Mouse (Mus musculus): ENCODE data around the gene Creb3.
A peak's percentile ranks its signal among the peaks of the same experiment; 100 is the strongest.

The Creb3 gene

DNA sequence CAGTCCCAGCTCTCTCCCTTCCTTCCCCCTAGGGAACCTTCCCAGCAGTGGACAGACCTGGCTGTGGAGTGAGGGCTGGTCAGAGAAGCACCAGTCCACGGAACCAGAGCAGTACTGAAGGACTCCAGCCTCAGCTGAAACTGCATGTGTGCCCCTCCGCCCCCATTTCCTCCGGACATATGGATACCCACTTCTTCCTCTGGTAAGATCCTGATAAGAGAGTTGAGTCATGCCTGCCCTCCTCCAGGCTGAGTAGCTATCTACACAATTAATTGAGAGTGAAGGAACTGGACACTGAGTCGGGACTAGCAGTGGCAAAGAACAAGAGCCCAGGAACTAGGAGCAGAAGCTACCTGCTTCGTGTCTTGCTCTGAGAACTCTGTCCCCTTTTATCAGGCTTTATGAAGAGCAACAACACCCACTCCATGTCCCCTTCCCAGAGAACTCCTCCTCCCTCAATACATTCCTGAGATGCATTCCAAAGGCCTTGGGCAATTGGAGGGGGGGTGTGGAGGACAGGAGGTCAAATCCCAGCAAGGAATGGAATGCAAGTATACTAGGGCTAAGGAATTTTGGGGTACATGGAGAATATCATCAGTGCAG, 4.0 kb upstream of the Creb3 start:
- no peak for DNase-seq (ENCODE audit: low spot score in 2 of 2)

DNA sequence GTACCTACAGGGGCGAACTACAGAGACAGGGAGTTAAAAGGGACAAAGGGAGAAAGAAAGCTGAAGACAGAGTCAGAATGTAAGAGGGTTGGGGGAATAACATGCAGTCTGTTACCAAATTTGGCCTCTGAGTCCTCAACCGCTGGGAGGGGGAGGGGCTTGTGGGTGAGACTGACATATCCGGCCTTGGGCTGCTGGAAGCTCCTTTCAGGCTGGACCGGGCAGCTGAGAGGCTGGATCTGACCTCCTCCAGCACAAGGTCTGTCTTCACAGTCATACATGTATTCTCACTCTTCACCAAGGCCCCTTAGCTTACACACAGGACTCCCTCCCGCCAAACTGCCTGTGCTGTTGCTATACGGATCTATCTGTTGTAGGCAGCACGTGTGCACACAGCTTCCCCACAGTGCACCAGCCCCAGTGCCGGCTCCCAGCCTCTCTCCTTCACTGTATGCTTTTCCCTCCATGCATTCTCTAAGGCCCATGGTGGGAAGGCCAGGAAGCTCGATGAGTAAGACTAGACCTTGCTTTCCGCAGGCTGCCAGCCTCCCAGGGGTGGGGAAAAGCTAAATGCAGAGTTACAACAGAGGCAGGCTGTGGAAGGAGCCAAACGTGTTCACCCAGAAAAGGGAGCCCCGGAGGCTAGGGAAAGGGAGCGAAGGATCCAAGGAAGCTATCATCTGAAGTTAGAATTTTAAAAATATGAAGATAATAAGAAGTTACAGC, 3.3 kb upstream of the Creb3 start:
- DNase-seq (ENCODE audit: low spot score in 2 of 2): peak in 1 of 2 experiments; percentile 62

DNA sequence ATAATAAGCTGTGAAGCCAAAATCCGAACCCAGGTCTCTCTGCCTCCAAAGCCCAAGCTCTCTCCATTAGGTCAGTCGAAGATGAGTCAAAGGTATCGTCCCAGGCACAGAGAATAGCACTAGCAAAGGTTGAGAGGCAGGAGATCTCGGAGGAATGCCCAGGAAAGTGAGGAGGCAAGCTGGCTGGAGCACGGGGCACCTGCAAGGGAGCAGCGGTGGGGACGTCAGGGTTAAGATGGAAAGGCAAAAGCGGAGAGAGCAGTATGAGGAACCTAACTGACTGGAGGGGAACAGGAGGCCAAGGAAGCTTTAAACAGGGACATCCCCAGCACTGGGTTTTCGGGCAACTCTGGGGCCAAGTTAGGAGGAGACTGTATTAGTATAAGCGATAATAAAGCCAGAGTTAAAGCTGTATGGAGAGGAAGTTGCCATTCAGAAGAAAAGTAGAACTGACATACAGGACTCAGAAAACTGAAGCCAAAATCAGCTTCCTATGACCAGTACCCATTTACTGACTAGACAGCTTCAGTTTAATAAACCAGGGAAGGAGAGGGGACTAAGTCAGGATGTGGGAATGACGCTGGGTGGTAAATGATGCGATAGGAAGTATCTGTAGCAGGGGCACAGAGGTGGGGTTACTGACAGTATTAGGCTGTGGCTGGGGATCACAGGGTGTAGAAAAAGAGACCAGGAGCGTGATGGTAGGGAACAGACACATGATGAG, 2.5 kb upstream of the Creb3 start:
- DNase-seq (ENCODE audit: low spot score in 2 of 2): no peak

DNA sequence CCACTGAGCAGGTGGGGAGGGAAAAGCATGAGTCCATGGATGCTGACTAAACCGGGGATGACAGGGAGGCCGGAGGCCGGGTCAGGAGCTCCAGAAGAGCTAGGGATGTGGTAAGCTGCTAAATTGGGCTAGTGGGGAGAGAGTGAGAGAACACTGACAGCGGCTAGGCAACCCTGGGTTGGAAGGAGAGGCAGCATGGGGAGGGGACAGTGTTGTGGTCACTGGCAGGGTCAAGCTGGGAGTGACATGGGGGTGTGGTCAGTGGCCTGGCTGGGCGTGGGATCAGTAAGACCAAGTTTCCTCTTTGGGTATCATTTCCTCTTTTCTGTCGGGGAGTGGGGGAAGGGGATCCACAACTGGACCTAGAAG, 1.9 kb upstream of the Creb3 start:
- peak; percentile 68 to 70 for DNase-seq (ENCODE audit: low spot score in 2 of 2)

DNA sequence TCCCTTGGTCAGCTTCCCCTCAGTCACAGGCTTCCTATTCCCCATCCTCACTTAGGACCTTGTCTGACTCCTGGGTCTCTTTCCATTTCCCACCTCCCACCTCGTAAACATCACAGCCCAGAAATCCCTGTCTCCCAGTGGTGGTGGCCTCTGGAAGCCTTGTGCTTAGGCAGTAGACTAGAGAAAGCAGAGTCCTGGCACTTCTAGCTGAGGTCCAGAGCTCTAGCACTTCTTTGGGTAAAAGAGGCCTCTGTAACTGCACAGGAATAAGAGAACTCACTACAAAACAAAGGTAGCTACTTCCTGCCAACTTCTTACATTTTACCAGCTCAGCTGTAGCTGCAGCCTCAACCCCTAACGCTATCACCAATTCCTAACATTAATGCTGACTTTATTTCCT, 1.2 kb upstream of the Creb3 start:
- no peak for DNase-seq (ENCODE audit: low spot score in 2 of 2)

DNA sequence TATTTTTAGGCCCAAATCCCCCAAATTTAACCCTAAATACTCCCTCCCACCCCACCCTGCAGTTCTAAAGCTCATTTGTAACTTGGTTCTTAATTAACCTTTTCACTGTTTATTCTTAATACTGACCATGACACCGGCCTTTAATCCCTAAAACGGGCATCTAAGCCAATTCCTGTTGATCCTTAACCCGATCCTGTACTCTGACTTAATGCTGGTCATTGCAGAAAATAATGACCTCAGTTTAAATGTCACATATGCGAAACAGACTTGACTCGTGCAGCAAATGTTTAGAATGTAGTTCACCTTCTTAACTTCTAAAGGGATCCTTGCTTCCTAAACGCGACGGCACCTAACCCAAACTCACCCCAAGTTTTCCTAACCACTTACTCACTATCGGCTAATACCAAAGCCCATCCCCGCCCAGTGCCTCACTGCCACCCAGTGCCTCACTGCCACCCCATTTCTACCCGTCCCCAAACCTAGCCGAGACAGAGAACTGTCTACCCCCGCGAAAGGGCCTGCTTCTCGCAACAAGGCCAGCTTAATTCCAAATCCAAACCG, 616 bp upstream of the Creb3 start:
- DNase-seq (ENCODE audit: low spot score in 2 of 2): no peak

DNA sequence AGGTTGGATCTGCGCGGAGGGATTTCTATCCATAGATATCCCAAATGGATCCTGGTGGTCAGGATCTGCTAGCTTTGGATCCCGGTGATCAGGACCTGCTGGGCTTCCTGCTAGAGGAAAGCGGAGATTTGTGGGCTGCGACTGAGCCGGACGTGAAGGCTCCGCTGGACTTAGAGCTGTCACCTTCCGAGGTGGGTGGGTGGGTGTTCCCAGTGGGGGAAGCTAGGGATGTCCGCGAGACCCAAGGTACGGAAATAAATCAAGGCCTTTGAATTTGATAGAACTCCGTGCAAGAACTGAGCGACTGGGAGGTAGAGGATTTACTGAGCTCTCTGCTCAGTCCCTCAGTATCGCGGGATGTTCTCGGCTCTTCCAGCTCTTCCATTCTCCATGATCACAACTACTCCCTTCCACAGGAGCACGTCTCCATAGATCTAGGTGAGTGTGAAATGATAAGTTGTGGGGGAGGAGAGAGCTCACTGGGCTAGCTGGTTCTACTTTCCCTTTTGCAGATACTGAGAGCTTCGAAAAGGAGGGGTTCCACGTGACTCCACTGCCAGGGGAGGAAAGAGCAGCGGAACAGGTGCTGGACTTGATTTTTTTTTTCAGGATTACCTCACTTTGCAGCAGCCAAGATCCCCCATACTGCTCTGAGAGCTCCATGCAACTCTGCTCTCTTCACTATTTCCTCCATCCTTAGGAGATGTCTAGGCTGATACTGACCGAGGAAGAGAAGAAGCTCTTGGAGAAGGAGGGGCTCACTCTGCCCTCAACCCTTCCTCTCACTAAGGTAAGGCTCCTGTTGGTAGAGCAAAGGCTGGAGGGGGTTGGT, 853 bp downstream of the Creb3 start:
- no peak for DNase-seq (ENCODE audit: low spot score in 2 of 2)

DNA sequence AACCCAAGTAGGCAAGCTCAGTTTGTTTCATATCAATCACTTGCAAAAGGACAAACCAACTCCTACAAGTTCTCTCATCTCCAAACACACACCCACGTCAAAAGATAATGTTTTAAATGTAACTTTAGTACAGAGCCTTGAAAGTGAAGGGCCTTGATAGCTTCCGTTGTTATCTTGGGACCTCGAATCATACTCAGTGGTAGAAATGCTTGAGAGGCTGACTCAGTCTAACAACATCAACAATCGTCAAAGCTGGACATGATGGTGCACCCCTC, 1.4 kb downstream of the Creb3 start:
- no peak for DNase-seq (ENCODE audit: low spot score in 2 of 2)

DNA sequence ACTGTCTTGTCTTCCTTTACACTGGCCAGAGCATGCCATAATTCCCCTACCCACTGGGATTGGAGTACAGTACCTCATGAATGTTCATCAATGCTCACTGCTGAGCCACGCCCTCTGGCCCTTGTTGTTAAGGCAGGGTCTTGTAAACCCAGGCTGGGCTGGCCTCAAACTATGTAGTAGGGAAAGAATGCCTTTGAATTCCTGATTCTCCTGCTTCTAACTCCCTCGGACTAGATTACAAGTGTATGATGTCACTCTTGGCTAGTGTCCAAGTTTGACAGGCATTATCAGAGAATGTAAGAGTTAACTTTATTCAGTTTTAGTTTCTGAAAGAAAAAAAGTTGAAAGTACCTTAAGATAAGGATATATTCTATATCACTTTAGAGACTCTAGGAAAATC, 2.1 kb downstream of the Creb3 start:
- no peak for DNase-seq (ENCODE audit: low spot score in 2 of 2)

DNA sequence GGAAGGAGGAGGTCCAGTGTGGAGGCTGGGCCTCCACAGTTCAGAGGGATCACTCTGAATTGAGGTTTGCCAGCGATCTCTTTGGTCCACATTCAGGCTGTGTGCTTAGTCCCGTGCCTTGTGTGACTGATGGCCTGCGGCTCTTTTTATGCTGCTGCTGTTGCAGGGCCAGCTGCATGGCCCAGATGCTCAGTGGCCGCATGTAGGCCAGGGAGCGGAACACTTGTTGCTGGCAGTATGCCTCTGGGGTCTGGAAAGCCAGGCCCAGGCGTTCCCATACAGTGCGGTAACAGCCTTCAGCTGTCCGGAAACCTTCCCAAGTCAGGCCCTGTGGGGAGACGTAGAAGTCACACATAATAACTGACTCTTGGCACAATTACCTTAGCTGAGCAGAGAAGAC, 5.0 kb downstream of the Creb3 start:
- no peak for DNase-seq (ENCODE audit: low spot score in 2 of 2)

DNA sequence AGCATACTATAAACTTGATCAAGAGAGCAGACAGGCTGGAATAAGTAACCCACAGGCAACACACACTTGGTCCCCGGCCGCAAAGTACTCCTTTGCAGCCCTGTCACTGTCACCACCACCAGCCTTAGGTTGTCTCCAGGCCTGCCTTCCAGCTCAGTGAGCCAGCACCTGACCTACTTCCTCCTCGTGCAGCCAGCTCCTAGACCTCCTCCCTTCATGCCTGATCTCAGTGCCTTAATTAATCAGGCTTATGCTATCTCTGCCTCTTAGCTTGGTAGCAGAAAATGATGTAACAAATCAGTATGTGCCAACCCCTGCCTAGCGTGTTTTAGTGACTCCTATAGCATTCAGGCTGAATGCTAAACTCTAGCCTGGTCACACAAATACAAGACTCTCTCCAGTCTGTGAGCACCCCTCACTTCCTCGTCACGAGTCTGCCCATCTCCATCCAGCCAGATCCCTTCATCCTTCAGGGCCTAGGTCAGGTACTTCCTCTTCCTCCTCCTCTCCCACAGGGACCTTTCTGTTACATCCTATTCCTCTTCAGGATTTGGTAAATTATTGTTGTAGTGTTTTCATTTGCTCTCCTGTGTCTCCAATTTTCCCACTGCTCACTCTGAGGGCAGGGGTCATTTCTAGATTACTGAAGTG, 9.4 kb downstream of the Creb3 start:
- no peak for DNase-seq (ENCODE audit: low spot score in 2 of 2)

DNA sequence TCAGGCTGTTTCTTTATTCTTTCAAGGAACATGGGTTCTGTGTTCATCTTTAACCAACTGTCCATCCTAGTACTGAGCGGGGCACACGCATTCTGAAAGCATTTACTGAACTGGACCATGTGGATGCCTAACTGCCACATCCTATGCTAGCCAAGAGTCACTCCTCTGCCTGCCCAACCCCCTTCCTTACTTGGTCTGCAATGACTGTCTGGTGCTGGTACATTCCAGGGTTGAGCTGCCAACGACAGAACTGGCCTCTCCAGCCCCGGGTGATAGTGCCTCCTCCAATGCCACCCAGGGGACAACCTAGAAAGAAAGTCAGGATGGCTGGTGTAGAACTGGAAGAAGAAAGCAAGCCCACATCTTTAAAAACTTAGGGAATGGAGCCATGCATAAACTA, 11.4 kb downstream of the Creb3 start:
- peak in 1 of 2 experiments; percentile 13 for DNase-seq (ENCODE audit: low spot score in 2 of 2)

DNA sequence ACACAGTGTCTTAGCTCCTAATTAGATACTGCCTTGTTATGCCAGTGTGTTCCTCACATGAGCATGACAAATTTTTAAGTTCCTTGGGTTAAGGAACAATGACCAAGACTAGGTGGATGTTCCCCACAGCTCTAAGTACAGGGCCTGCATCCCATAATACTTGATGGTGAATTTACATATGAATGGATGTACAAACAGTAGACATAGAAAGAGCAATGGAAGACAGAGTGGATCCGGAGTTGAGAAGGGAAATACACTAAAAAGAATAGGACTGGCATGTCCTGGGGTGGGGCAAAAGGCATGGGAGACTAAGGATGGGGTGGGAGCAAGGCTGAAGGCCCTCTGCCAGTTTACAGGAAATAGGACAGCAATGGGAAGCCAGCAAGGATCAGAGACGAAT, 13.2 kb downstream of the Creb3 start:
- no peak for DNase-seq (ENCODE audit: low spot score in 2 of 2)

DNA sequence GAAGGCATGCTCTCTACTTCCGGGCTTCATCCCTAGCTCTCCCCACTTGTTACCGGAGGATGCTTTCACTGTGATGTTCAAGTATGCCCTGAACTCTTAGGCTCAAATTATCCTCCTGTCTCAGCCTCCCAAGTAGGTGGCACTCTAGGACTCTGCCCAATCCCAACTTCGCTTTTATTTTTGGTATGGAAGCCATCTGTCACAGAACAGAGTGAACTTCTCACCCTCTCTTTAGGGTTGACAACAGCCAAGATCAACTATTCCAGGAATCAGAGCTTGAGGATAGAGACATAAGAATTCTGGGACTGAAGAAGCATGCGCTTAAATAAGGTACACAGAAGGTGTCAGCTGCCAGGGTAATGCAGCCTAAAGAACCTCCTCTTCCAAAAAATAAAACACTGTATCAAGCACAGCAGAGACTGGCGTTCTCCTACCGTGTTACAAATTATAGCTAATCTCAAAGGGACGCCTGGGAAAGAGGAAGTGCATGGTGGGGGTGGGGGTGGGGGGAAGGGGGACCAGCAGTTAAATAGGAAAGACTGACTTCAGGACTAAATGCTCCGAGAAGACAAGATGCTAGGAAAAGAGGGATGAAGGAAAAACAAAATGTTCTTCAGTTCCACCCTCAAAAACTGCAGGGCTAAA, 15.2 kb downstream of the Creb3 start:
- peak in 1 of 2 experiments; percentile 14 for DNase-seq (ENCODE audit: low spot score in 2 of 2)

DNA sequence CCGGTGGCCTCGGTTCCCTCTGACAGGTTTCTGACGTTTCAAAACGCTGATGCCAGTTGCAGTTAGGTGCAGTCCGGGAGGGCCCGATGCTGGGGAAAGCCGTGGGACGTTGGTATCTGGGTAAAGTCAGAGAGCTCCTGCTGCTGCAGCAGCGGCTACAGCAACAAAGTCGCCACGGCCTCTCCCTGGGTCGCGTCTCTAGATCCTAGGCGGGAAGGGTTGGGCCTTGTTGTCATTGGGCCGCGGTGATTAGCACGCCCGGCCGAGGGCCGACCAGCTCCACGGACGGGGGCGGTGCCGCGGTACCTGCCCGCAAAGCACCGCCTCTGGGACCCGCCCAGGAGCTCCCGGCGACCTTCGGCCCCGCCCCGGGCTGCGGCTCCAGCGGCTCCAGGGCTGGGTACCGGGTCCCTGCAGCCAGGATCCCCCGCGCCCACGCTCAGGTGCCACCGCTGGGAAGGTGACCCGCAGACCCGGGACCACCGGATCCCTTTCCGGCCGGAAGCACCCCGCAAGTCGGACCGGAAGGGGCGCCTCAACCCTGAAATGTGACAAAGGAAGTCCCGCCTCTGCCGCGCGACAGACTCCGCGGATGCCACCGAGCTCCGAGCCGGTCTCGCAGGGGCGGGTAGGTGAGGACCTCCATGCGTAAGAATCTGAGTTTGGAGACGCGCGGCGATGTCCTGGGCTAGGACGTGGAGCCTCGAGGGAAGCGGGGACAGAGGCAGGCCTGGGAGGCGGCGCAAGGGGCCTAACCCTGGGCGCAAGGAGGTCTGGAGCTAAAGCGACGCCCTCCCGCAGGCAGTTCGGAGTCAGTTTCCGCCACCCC, 16.5 kb downstream of the Creb3 start, which contains the start of the genes Rgp1 and Gba2:
Gene Rgp1, plus strand, starts transcription at position 340 of the 829 bp plus-strand sequence.
Gene Gba2, minus strand, starts transcription at position 498 of the 829 bp plus-strand sequence.
- DNase-seq (ENCODE audit: low spot score in 2 of 2): peak; percentile 89

DNA sequence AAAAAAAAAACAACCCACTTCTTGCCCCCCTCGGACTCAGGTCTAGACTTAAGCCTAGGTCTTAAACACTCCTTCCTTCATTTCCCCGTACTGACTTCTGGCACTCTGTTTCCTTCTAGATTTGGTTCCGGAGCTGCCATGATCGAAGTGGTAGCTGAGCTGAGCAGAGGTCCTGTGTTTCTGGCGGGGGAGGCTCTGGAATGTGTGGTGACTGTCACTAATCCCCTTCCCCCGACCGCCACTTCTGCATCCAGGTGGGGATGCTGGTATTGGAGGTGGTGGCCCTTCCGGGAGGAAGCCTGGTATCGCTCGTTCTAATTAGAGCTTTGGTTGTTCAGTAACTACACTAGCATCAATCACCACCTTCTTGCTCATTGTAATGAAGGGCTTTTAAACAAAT, 17.1 kb downstream of the Creb3 start:
- DNase-seq (ENCODE audit: low spot score in 2 of 2): peak in 1 of 2 experiments; percentile 30

DNA sequence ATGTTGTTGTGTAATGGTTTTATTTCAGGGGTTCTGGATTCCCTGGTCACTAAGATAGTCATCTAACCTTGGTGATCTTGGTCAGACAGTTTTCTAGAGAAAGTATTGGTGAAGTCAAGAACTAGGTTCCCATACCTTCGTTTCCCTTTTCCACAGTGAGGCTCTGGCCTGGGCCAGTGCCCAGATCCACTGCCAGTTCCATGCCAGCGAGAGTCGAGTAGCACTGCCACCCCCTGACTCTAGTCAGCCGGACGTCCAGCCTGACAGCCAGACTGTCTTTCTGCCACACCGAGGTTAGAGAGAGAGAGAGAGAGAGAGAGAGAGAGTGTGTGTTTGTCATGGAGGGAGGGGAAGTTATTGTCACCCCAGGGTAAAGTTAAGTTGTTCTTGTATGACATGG, 17.6 kb downstream of the Creb3 start:
- peak in 1 of 2 experiments; percentile 35 for DNase-seq (ENCODE audit: low spot score in 2 of 2)

DNA sequence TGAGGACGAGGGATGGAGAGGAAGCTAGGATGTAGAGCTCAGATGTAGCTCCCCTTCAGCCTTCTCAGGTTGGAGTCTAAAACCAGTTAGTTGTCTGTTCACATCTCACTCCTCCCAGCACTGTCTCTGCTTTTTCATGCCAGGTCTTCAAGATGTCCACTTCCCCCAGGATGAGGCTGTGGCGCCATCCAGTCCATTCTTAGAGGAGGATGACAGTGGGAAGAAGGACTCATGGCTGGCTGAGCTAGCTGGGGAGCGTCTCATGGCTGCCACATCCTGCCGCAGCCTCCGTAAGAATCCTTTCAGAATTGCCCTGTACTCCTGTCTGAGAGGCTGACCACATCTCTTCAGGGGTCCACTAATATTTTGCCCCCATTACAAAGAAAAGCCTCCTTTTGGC, 18.6 kb downstream of the Creb3 start:
- no peak for DNase-seq (ENCODE audit: low spot score in 2 of 2)

DNA sequence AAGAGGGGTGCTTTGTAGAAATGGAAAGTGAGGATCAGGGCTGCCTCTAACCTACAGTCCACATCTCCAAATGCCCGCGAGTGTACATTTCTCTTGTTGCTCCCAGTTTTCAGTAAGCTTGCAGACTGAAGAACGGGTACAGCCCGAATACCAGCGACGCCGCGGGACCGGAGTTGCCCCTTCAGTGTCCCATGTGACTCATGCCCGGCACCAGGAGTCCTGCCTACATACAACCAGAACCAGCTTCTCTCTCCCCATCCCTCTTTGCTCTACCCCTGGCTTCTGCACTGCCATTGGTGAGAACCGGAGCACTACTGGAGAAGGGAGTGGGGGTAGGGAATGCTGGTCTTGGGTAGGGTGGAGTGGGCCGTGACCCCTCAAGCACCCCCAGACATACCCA, 19.2 kb downstream of the Creb3 start:
- DNase-seq (ENCODE audit: low spot score in 2 of 2): peak in 1 of 2 experiments; percentile 28

DNA sequence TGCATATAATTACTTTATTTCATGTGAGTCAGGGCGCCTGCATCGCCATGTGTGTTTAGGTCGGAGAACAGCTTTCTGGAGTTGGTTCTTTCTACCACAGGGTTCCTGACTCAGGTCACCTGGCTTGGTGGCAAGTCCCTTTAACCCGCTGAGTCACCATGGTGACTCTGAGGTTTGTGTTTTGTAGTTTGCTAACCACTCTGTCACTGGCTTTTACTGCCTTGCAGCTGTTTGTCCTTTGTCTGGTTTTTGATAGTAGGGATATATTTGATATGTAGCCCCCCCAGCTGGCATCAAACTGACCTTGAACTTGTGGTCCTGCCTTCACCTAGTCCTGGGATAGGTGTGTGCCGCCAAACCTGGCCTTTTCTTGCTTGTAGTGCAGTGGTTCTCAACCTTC, 20.1 kb downstream of the Creb3 start:
- DNase-seq (ENCODE audit: low spot score in 2 of 2): peak in 1 of 2 experiments; percentile 22

Data from right cerebral cortex, postnatal 10 days (tissue).